11 mouse cellular contexts compared by ENCODE assay signal in genomic region chr9:86395785-86396184, GRCm38 (mm10).
DNase-seq lines count a peak whose midpoint lies in the region; ATAC-seq and TF ChIP-seq lines count a peak whose summit lies in the region.
"Had no signal": no experiment of that assay in that cellular context is flagged by ENCODE, and none has a peak within 500 bp of the region (broad histone marks: within the 10 kb centered on the region; RNA-seq: fewer than 3 reads in every experiment).

No protein-coding gene starts in this region.

- H3K4me3 ChIP-seq in liver, embryonic 11.5 days (ENCODE audit: low read depth, low read length) = no peak overlapping the region
- H3K4me3 ChIP-seq in kidney, postnatal 0 days (replicated peaks; ENCODE audit: low read depth, low read length) = no peak overlapping the region
- no peak overlapping the region for H3K4me3 ChIP-seq in limb, embryonic 10.5 days
- H3K4me3 ChIP-seq: limb, embryonic 15.5 days; midbrain, embryonic 13.5 days had no signal

- H3K4me1 ChIP-seq in liver, embryonic 11.5 days (replicated peaks; ENCODE audit: control insufficient read depth, insufficient read depth, low read length) = peaks cover 3% of the 10 kb centered on the region; the same call in 1 of the 2 replicates
- H3K4me1 ChIP-seq in kidney, postnatal 0 days (replicated peaks; ENCODE audit: insufficient read depth, low read length) = no peaks in the 10 kb centered on the region; the same call in 1 of the 2 replicates
- H3K4me1 ChIP-seq in limb, embryonic 10.5 days = peaks cover 7% of the 10 kb centered on the region; the same call in 1 of the 2 replicates
- H3K4me1 ChIP-seq: limb, embryonic 15.5 days; midbrain, embryonic 13.5 days had no signal

- peak; percentile 47; the same call in 1 of the 2 replicates for TF ChIP-seq CTCF in kidney, postnatal 0 days (IDR thresholded peaks at IDR 0.05; ENCODE audit: low read depth)

- H3K27ac ChIP-seq in liver, embryonic 11.5 days (ENCODE audit: low read depth, low read length) = no peak overlapping the region
- H3K27ac ChIP-seq in kidney, postnatal 0 days = no peak overlapping the region
- H3K27ac ChIP-seq in limb, embryonic 10.5 days = no peak overlapping the region
- H3K27ac ChIP-seq: limb, embryonic 15.5 days; midbrain, embryonic 13.5 days had no signal

- H3K9me3 ChIP-seq in liver, embryonic 11.5 days (ENCODE audit: control insufficient read depth, low read length) = no peaks in the 10 kb centered on the region
- no peaks in the 10 kb centered on the region for H3K9me3 ChIP-seq in kidney, postnatal 0 days (replicated peaks; ENCODE audit: low read length)
- no peaks in the 10 kb centered on the region for H3K9me3 ChIP-seq in limb, embryonic 10.5 days (replicated peaks)
- H3K9me3 ChIP-seq: limb, embryonic 15.5 days; midbrain, embryonic 13.5 days had no signal

- DNase-seq in adrenal gland, adult 2 months = peak; percentile 16
- DNase-seq in adrenal gland, postnatal 4 days (ENCODE audit: low spot score in 2 of 2) = no peak
- peak; percentile 11 for DNase-seq in liver
- no peak for DNase-seq in liver, embryonic 11.5 days (ENCODE audit: low spot score)
- peak; percentile 12 to 43 for DNase-seq in adrenal gland, postnatal 36 days
- no peak for DNase-seq in kidney, postnatal 0 days (ENCODE audit: low spot score)
- no peak for DNase-seq in urinary bladder, postnatal 25 days (ENCODE audit: low spot score)
- no peak for DNase-seq in limb, embryonic 10.5 days (ENCODE audit: low spot score)
- DNase-seq: layer of hippocampus, adult 9-11 months had no signal

- no peak for ATAC-seq in liver, embryonic 11.5 days (replicated peaks; ENCODE audit: low FRiP score)
- ATAC-seq in kidney, postnatal 0 days (replicated peaks; ENCODE audit: low FRiP score, low read depth) = no peak
- ATAC-seq: midbrain, embryonic 13.5 days had no signal

- no peaks in the 10 kb centered on the region for H3K36me3 ChIP-seq in liver, embryonic 11.5 days (ENCODE audit: control insufficient read depth, insufficient read depth, low read length)
- no peaks in the 10 kb centered on the region for H3K36me3 ChIP-seq in kidney, postnatal 0 days (ENCODE audit: insufficient read depth, low read length)
- no peaks in the 10 kb centered on the region for H3K36me3 ChIP-seq in limb, embryonic 10.5 days
- H3K36me3 ChIP-seq: limb, embryonic 15.5 days; midbrain, embryonic 13.5 days had no signal

- H3K9ac ChIP-seq in liver, embryonic 11.5 days (ENCODE audit: low read depth, low read length) = no peak overlapping the region
- H3K9ac ChIP-seq in kidney, postnatal 0 days (ENCODE audit: low read depth, low read length) = no peak overlapping the region
- H3K9ac ChIP-seq: limb, embryonic 15.5 days; midbrain, embryonic 13.5 days had no signal

- no peaks in the 10 kb centered on the region for H3K27me3 ChIP-seq in liver, embryonic 11.5 days (replicated peaks; ENCODE audit: control insufficient read depth, insufficient read depth, low read length)
- H3K27me3 ChIP-seq in kidney, postnatal 0 days (ENCODE audit: insufficient read depth, low read length) = no peaks in the 10 kb centered on the region
- H3K27me3 ChIP-seq in limb, embryonic 10.5 days (ENCODE audit: low read depth, poor library complexity, severe bottlenecking) = no peaks in the 10 kb centered on the region
- H3K27me3 ChIP-seq: limb, embryonic 15.5 days; midbrain, embryonic 13.5 days had no signal

- no peak overlapping the region for H3K4me2 ChIP-seq in liver, embryonic 11.5 days
- H3K4me2 ChIP-seq in kidney, postnatal 0 days (ENCODE audit: low read length) = no peak overlapping the region
- H3K4me2 ChIP-seq: limb, embryonic 15.5 days; midbrain, embryonic 13.5 days had no signal

- 77% methylated on average over 6 of the region's 6 CpGs for WGBS in liver, embryonic 11.5 days
- 68% methylated on average over 6 of the region's 6 CpGs for WGBS in kidney, postnatal 0 days
- 86% methylated on average over 6 of the region's 6 CpGs for WGBS in limb, embryonic 10.5 days

Comparison
In these comparisons a context has a peak if more than half of its experiments do, and no peak if none do; other contexts are left out.
1. DNase-seq: peak in adrenal gland, adult 2 months (single experiment), liver (single experiment) and adrenal gland, postnatal 36 days (2 of 2); none in adrenal gland, postnatal 4 days (0 of 2), liver, embryonic 11.5 days (single experiment), kidney, postnatal 0 days (single experiment), urinary bladder, postnatal 25 days (single experiment) and limb, embryonic 10.5 days (single experiment).